Mouse (Mus musculus) heart, embryonic 14.5 days (tissue): ENCODE results near the gene Agtpbp1. TPM values are rescaled to one million over a fixed set of nuclear protein-coding genes. Genes with fewer than 3 reads are reported as not detected.

Experiments used
- ATAC-seq: fragments of 200-750 bp; cut with Nextera tagmentation; 2 replicates; pipeline ENCODE4 v1.8.0; 2017; ENCODE audit warnings: low read depth, moderate TSS enrichment; ENCODE audit not compliant: insufficient number of reproducible peaks, insufficient read depth, low FRiP score
- H3K27ac ChIP-seq, 2 experiments: fragments of 200-500 bp in 1 of 2; fragments of 300-500 bp in 1 of 2; sonication (generic) in 1 of 2; replicated peaks in 1 of 2; 2 replicates each; pipeline ENCODE4 v1.5.1; 2012 to 2014; ENCODE audit warnings: low read depth in 2 of 2, low read length in 2 of 2, control low read depth in 1 of 2, mild to moderate bottlenecking in 1 of 2, mixed read lengths in 1 of 2; ENCODE audit not compliant: control insufficient read depth in 1 of 2, insufficient read depth in 1 of 2
- H3K27me3 ChIP-seq: fragments of 300-500 bp; sonication (generic); 2 replicates; pipeline ENCODE4 v1.6.1; 2014; ENCODE audit warnings: mild to moderate bottlenecking, low read length, control low read depth; ENCODE audit not compliant: control insufficient read depth, insufficient read depth
- H3K36me3 ChIP-seq: fragments of 300-500 bp; sonication (generic); 2 replicates; pipeline ENCODE4 v1.6.1; 2014; ENCODE audit warnings: mild to moderate bottlenecking, control low read depth, low read length, mixed read lengths; ENCODE audit not compliant: control insufficient read depth, insufficient read depth
- H3K4me1 ChIP-seq, 2 experiments: fragments of 200-500 bp in 1 of 2; fragments of 300-500 bp in 1 of 2; sonication (generic) in 1 of 2; 2 replicates each; pipeline ENCODE4 v1.6.1; 2012 to 2014; ENCODE audit warnings: low read length in 2 of 2, control low read depth in 1 of 2, mixed read lengths in 1 of 2; ENCODE audit not compliant: control insufficient read depth in 2 of 2, insufficient read depth in 2 of 2
- H3K4me2 ChIP-seq: fragments of 300-500 bp; sonication (generic); 2 replicates; pipeline ENCODE4 v1.6.1; 2014; ENCODE audit warnings: mild to moderate bottlenecking, low read length
- H3K4me3 ChIP-seq, 2 experiments: fragments of 200-500 bp in 1 of 2; fragments of 300-500 bp in 1 of 2; sonication (generic) in 1 of 2; 2 replicates each; pipeline ENCODE4 v1.5.1; 2012 to 2014; ENCODE audit warnings: low read length in 2 of 2, mild to moderate bottlenecking in 2 of 2, control low read depth in 1 of 2, low read depth in 1 of 2, moderate library complexity in 1 of 2; ENCODE audit not compliant: control insufficient read depth in 1 of 2, insufficient read depth in 1 of 2
- H3K9ac ChIP-seq: fragments of 300-500 bp; sonication (generic); 2 replicates; pipeline ENCODE4 v1.6.1; 2014; ENCODE audit warnings: mild to moderate bottlenecking, low read length
- H3K9me3 ChIP-seq: fragments of 300-500 bp; sonication (generic); 2 replicates; pipeline ENCODE4 v1.6.1; 2016; ENCODE audit warnings: low read length, control low read depth; ENCODE audit not compliant: control insufficient read depth
- WGBS: fragments of 180-500 bp; shearing (Covaris S2); extraction: QIAGEN DNeasy Blood & Tissue Kit; methylation state at CpG from one replicate; pipeline ENCODE4 v1.1.7; 2014; 5-methylcytosine and 5-hydroxymethylcytosine counted together
- polyA plus RNA-seq: library from polyadenylated mRNA; unstranded; fragments of >200 nt; fragmentation: Nextera tagmentation; extraction: Ambion mirVana; gene quantifications from 2 replicates; pipeline ENCODE4 v1.2.1, GENCODE M21; 2014

Gene Agtpbp1
- polyA plus RNA-seq, 1 experiment from 2014 or later: 15.1 TPM

GRCm38 (mm10) chr13:59547716-59548115 lies 37.3 kb downstream of the Agtpbp1 start:
- 64% methylated on average over 4 of the region's 4 CpGs for WGBS
- Histone ChIP-seq H3K4me1 (peaks cover 22 to 30% of the 10 kb centered on the region in 2 experiments), H3K4me3 (no peak overlapping the region), H3K4me2 (no peak overlapping the region), H3K9ac (no peak overlapping the region), H3K27ac (peak overlapping the region in 1 of 2 experiments; percentile 47; a peak in 1 of 4 replicates), H3K36me3 (no peaks in the 10 kb centered on the region), H3K27me3 (no peaks in the 10 kb centered on the region), H3K9me3 (no peaks in the 10 kb centered on the region)
- peak; percentile 47; the same call in 1 of the 2 replicates for ATAC-seq

GRCm38 (mm10) chr13:59547091-59547490 lies 37.9 kb downstream of the Agtpbp1 start:
- H3K4me2 ChIP-seq: no peak overlapping the region
- 58% methylated on average over 2 of the region's 2 CpGs for WGBS
- no peaks in the 10 kb centered on the region for H3K36me3 ChIP-seq
- no peak overlapping the region for H3K9ac ChIP-seq
- H3K4me1 ChIP-seq: peaks cover 22 to 30% of the 10 kb centered on the region in 2 experiments
- no peak for ATAC-seq
- H3K9me3 ChIP-seq: no peaks in the 10 kb centered on the region
- no peaks in the 10 kb centered on the region for H3K27me3 ChIP-seq
- peak overlapping the region; percentile 48 to 60 for H3K27ac ChIP-seq
- H3K4me3 ChIP-seq: no peak overlapping the region

- ATAC-seq: no peak
- no peaks in the 10 kb centered on the region for H3K36me3 ChIP-seq
Observed at GRCm38 (mm10) chr13:59542411-59542810, 42.6 kb downstream of the Agtpbp1 start.

GRCm38 (mm10) chr13:59540030-59540429 lies 45.0 kb downstream of the Agtpbp1 start:
- Histone ChIP-seq H3K27ac (no peak overlapping the region), H3K9ac (no peak overlapping the region), H3K4me1 (peaks cover 0 to 2% of the 10 kb centered on the region in 2 experiments; a peak in 1 of 4 replicates), H3K36me3 (peaks cover 8% of the 10 kb centered on the region), H3K4me2 (no peak overlapping the region), H3K9me3 (no peaks in the 10 kb centered on the region), H3K27me3 (no peaks in the 10 kb centered on the region), H3K4me3 (no peak overlapping the region)
- ATAC-seq: no peak
- 79% methylated on average over 5 of the region's 5 CpGs for WGBS

More at GRCm38 (mm10) chr13:59542411-59542810, 42.6 kb downstream of the Agtpbp1 start:
- H3K27me3 ChIP-seq: no peaks in the 10 kb centered on the region
- no peak overlapping the region for H3K4me3 ChIP-seq
- WGBS: 93% methylated on average over 10 of the region's 10 CpGs
- H3K27ac ChIP-seq: no peak overlapping the region
- H3K4me1 ChIP-seq: peaks cover 15 to 18% of the 10 kb centered on the region in 2 experiments
- H3K9ac ChIP-seq: no peak overlapping the region
- H3K9me3 ChIP-seq: no peaks in the 10 kb centered on the region
- H3K4me2 ChIP-seq: no peak overlapping the region

- Histone ChIP-seq H3K27ac (no peak overlapping the region), H3K4me1 (no peaks in the 10 kb centered on the region), H3K4me3 (no peak overlapping the region), H3K4me2 (no peak overlapping the region), H3K36me3 (peaks cover 8% of the 10 kb centered on the region), H3K27me3 (no peaks in the 10 kb centered on the region), H3K9ac (no peak overlapping the region), H3K9me3 (no peaks in the 10 kb centered on the region)
- ATAC-seq: no peak
- 89% methylated on average over 5 of the region's 5 CpGs for WGBS
Observed at GRCm38 (mm10) chr13:59538661-59539060, 46.4 kb downstream of the Agtpbp1 start.

GRCm38 (mm10) chr13:59536631-59537030 lies 48.4 kb downstream of the Agtpbp1 start:
- Histone ChIP-seq H3K4me1 (no peaks in the 10 kb centered on the region), H3K36me3 (peaks cover 22% of the 10 kb centered on the region), H3K9me3 (no peaks in the 10 kb centered on the region), H3K27me3 (no peaks in the 10 kb centered on the region), H3K27ac (no peak overlapping the region), H3K9ac (no peak overlapping the region), H3K4me2 (no peak overlapping the region), H3K4me3 (no peak overlapping the region)
- no peak for ATAC-seq
- 81% methylated on average over 2 of the region's 2 CpGs for WGBS

GRCm38 (mm10) chr13:59535746-59536145 lies 49.3 kb downstream of the Agtpbp1 start:
- no peaks in the 10 kb centered on the region for H3K9me3 ChIP-seq
- H3K27ac ChIP-seq: no peak overlapping the region
- no peaks in the 10 kb centered on the region for H3K4me1 ChIP-seq
- WGBS: 88% methylated on average over 6 of the region's 6 CpGs
- H3K4me2 ChIP-seq: no peak overlapping the region
- H3K27me3 ChIP-seq: no peaks in the 10 kb centered on the region
- no peak overlapping the region for H3K4me3 ChIP-seq
- ATAC-seq: no peak
- no peak overlapping the region for H3K9ac ChIP-seq
- H3K36me3 ChIP-seq: peaks cover 22% of the 10 kb centered on the region

- Histone ChIP-seq H3K9me3 (no peaks in the 10 kb centered on the region), H3K27ac (no peak overlapping the region), H3K9ac (no peak overlapping the region), H3K36me3 (peaks cover 22% of the 10 kb centered on the region), H3K4me2 (no peak overlapping the region), H3K4me3 (no peak overlapping the region), H3K27me3 (no peaks in the 10 kb centered on the region), H3K4me1 (no peaks in the 10 kb centered on the region)
- ATAC-seq: no peak
- WGBS: 68% methylated on average over 4 of the region's 4 CpGs
Observed at GRCm38 (mm10) chr13:59534301-59534700, 50.7 kb downstream of the Agtpbp1 start.
